Mouse (Mus musculus) liver, embryonic 15.5 days (tissue): ENCODE measurements at regions not wholly inside any gene's neighbourhood (a gene's known extent, or its start where the extent isn't known, plus 50 kb on each side); places are given as distances from the start of the nearest gene placed in this dataset.

Source experiments
- ATAC-seq: fragments of 200-750 bp; cut with Nextera tagmentation; 2 replicates; pipeline ENCODE4 v1.8.0; 2017; ENCODE audit warnings: moderate number of reproducible peaks, mild to moderate bottlenecking, moderate library complexity; ENCODE audit not compliant: insufficient read depth
- H3K27ac ChIP-seq: fragments of 300-500 bp; sonication (generic); replicated peaks from 2 replicates; pipeline ENCODE4 v1.5.1; 2015; ENCODE audit warnings: mild to moderate bottlenecking, inconsistent platforms
- H3K27me3 ChIP-seq: fragments of 300-500 bp; sonication (generic); 2 replicates; pipeline ENCODE4 v1.6.1; 2015; ENCODE audit warnings: mild to moderate bottlenecking, inconsistent platforms
- H3K36me3 ChIP-seq: fragments of 300-500 bp; sonication (generic); replicated peaks from 2 replicates; pipeline ENCODE4 v1.6.1; 2015; ENCODE audit warnings: moderate library complexity, mild to moderate bottlenecking, inconsistent platforms
- H3K4me1 ChIP-seq: fragments of 300-500 bp; sonication (generic); replicated peaks from 2 replicates; pipeline ENCODE4 v1.6.1; 2015; ENCODE audit warnings: inconsistent platforms
- H3K4me2 ChIP-seq: fragments of 300-500 bp; sonication (generic); 2 replicates; pipeline ENCODE4 v1.6.1; 2015; ENCODE audit warnings: moderate library complexity, mild to moderate bottlenecking, inconsistent platforms
- H3K4me3 ChIP-seq: fragments of 300-500 bp; sonication (generic); replicated peaks from 2 replicates; pipeline ENCODE4 v1.5.1; 2015; ENCODE audit warnings: mild to moderate bottlenecking, inconsistent platforms
- H3K9ac ChIP-seq: fragments of 300-500 bp; sonication (generic); 2 replicates; pipeline ENCODE4 v1.6.1; 2015; ENCODE audit warnings: moderate library complexity, mild to moderate bottlenecking, inconsistent platforms
- H3K9me3 ChIP-seq: fragments of 300-500 bp; sonication (generic); replicated peaks from 2 replicates; pipeline ENCODE4 v1.6.1; 2016; ENCODE audit warnings: inconsistent platforms
- WGBS: fragments of 180-500 bp; shearing (Covaris S2); methylation state at CpG from one replicate; pipeline ENCODE4 v1.1.7; 2015; ENCODE audit warnings: mixed read lengths; ENCODE audit not compliant: insufficient replicate concordance; 5-methylcytosine and 5-hydroxymethylcytosine counted together

GRCm38 (mm10) chr2:173376926-173377325 is 100.6 kb upstream of the Pmepa1 start:
- no peaks in the 10 kb centered on the region for H3K27me3 ChIP-seq
- no peak overlapping the region for H3K9ac ChIP-seq
- 47% methylated on average over 6 of the region's 6 CpGs for WGBS
- H3K4me3 ChIP-seq, result no peak overlapping the region
- no peaks in the 10 kb centered on the region for H3K36me3 ChIP-seq
- no peak overlapping the region for H3K4me2 ChIP-seq
- no peak for ATAC-seq
- H3K4me1 ChIP-seq, result no peaks in the 10 kb centered on the region
- no peak overlapping the region for H3K27ac ChIP-seq
- 0 out of 2 replicates have a peak, but pooled peaks cover 4% of the 10 kb centered on the region for H3K9me3 ChIP-seq

- H3K9me3 ChIP-seq, result no peaks in the 10 kb centered on the region
- H3K9ac ChIP-seq, result no peak overlapping the region
- no peak overlapping the region for H3K4me3 ChIP-seq
- no peak for ATAC-seq
- 12% methylated on average over 10 of the region's 12 CpGs for WGBS
- H3K4me2 ChIP-seq, result no peak overlapping the region
- H3K27me3 ChIP-seq, result no peaks in the 10 kb centered on the region
- H3K27ac ChIP-seq, result no peak overlapping the region
- H3K36me3 ChIP-seq, result no peaks in the 10 kb centered on the region
- H3K4me1 ChIP-seq, result no peaks in the 10 kb centered on the region
These were observed 101.3 kb upstream of the Pmepa1 start for GRCm38 (mm10) chr2:173377497-173378257.

- no peak overlapping the region for H3K4me3 ChIP-seq
- no peak overlapping the region for H3K27ac ChIP-seq
- 73% methylated on average over 1 of the region's 1 CpGs for WGBS
- H3K4me1 ChIP-seq, result no peaks in the 10 kb centered on the region
- no peak overlapping the region for H3K4me2 ChIP-seq
- no peaks in the 10 kb centered on the region for H3K27me3 ChIP-seq
- no peak overlapping the region for H3K9ac ChIP-seq
- no peaks in the 10 kb centered on the region for H3K9me3 ChIP-seq
- no peaks in the 10 kb centered on the region for H3K36me3 ChIP-seq
- ATAC-seq, result no peak
These were observed 103.4 kb upstream of the Pmepa1 start for GRCm38 (mm10) chr2:173379736-173380135.

GRCm38 (mm10) chr2:173380341-173380761 is 104.0 kb upstream of the Pmepa1 start:
- no peak for ATAC-seq
- Histone ChIP-seq H3K4me3 (no peak overlapping the region), H3K9me3 (no peaks in the 10 kb centered on the region), H3K27ac (no peak overlapping the region), H3K27me3 (no peaks in the 10 kb centered on the region), H3K9ac (no peak overlapping the region), H3K36me3 (no peaks in the 10 kb centered on the region), H3K4me2 (no peak overlapping the region), H3K4me1 (no peaks in the 10 kb centered on the region)
- WGBS, result 13% methylated on average over 3 of the region's 3 CpGs

- Histone ChIP-seq H3K9me3 (no peaks in the 10 kb centered on the region), H3K27me3 (no peaks in the 10 kb centered on the region), H3K4me2 (no peak overlapping the region), H3K27ac (no peak overlapping the region), H3K4me1 (no peaks in the 10 kb centered on the region), H3K36me3 (no peaks in the 10 kb centered on the region), H3K4me3 (no peak overlapping the region), H3K9ac (no peak overlapping the region)
- no peak for ATAC-seq
- WGBS, result 25% methylated on average over 7 of the region's 7 CpGs
These were observed 106.0 kb upstream of the Pmepa1 start for GRCm38 (mm10) chr2:173382176-173382813.

GRCm38 (mm10) chr2:173384935-173385586 is 108.7 kb upstream of the Pmepa1 start:
- Histone ChIP-seq H3K27me3 (no peaks in the 10 kb centered on the region), H3K4me3 (no peak overlapping the region), H3K9ac (no peak overlapping the region), H3K9me3 (no peaks in the 10 kb centered on the region), H3K36me3 (no peaks in the 10 kb centered on the region), H3K27ac (no peak overlapping the region), H3K4me1 (no peaks in the 10 kb centered on the region), H3K4me2 (no peak overlapping the region)
- no peak for ATAC-seq
- WGBS, result 59% methylated on average over 8 of the region's 8 CpGs

- Histone ChIP-seq H3K9ac (no peak overlapping the region), H3K4me3 (no peak overlapping the region), H3K27ac (no peak overlapping the region), H3K4me2 (no peak overlapping the region), H3K9me3 (no peaks in the 10 kb centered on the region), H3K36me3 (no peaks in the 10 kb centered on the region), H3K4me1 (no peaks in the 10 kb centered on the region), H3K27me3 (no peaks in the 10 kb centered on the region)
- ATAC-seq, result no peak
- 37% methylated on average over 9 of the region's 9 CpGs for whole genome bisulfite sequencing
These were observed 109.4 kb upstream of the Pmepa1 start for GRCm38 (mm10) chr2:173385722-173386141.

GRCm38 (mm10) chr2:173388140-173388539 is 111.8 kb upstream of the Pmepa1 start:
- 44% methylated on average over 4 of the region's 4 CpGs for WGBS

GRCm38 (mm10) chr2:173392557-173393323 is 116.4 kb upstream of the Pmepa1 start:
- Histone ChIP-seq H3K9me3 (no peaks in the 10 kb centered on the region), H3K9ac (no peak overlapping the region), H3K27me3 (no peaks in the 10 kb centered on the region), H3K4me2 (no peak overlapping the region), H3K4me3 (no peak overlapping the region), H3K4me1 (no peaks in the 10 kb centered on the region), H3K27ac (no peak overlapping the region), H3K36me3 (no peaks in the 10 kb centered on the region)
- WGBS, result 70% methylated on average over 14 of the region's 14 CpGs
- ATAC-seq, result no peak

More at GRCm38 (mm10) chr2:173388140-173388539, 111.8 kb upstream of the Pmepa1 start:
- Histone ChIP-seq H3K27me3 (no peaks in the 10 kb centered on the region), H3K4me3 (no peak overlapping the region), H3K9ac (no peak overlapping the region), H3K27ac (no peak overlapping the region), H3K4me2 (no peak overlapping the region), H3K36me3 (no peaks in the 10 kb centered on the region), H3K9me3 (no peaks in the 10 kb centered on the region), H3K4me1 (no peaks in the 10 kb centered on the region)
- ATAC-seq, result no peak

GRCm38 (mm10) chr2:173393324-173393592 is 116.9 kb upstream of the Pmepa1 start:
- no peak for ATAC-seq
- H3K27ac ChIP-seq, result no peak overlapping the region
- 61% methylated on average over 2 of the region's 2 CpGs for WGBS
- no peaks in the 10 kb centered on the region for H3K36me3 ChIP-seq
- H3K4me2 ChIP-seq, result no peak overlapping the region
- H3K4me1 ChIP-seq, result no peaks in the 10 kb centered on the region
- no peak overlapping the region for H3K4me3 ChIP-seq
- H3K9me3 ChIP-seq, result no peaks in the 10 kb centered on the region
- H3K9ac ChIP-seq, result no peak overlapping the region
- no peaks in the 10 kb centered on the region for H3K27me3 ChIP-seq

GRCm38 (mm10) chr2:173395526-173395925 is 119.2 kb upstream of the Pmepa1 start:
- no peak for ATAC-seq
- 41% methylated on average over 6 of the region's 6 CpGs for WGBS
- Histone ChIP-seq H3K4me3 (no peak overlapping the region), H3K36me3 (no peaks in the 10 kb centered on the region), H3K27ac (no peak overlapping the region), H3K27me3 (no peaks in the 10 kb centered on the region), H3K9me3 (no peaks in the 10 kb centered on the region), H3K9ac (no peak overlapping the region), H3K4me1 (no peaks in the 10 kb centered on the region), H3K4me2 (no peak overlapping the region)
